Mouse (Mus musculus): Measurements from ENCODE around the gene Upf1.

The Upf1 gene

GRCm38 (mm10) chr8:70353194-70353817, at the start of gene Upf1:
Gene Upf1 (minus strand): TSS chr8:70353278.
- DNase-seq (ENCODE audit: low read depth, low spot score): peak; percentile 100

- DNase-seq (ENCODE audit: low read depth, low spot score): no peak
Observed at GRCm38 (mm10) chr8:70397611-70398563, 44.8 kb upstream of the Upf1 start.

- DNase-seq (ENCODE audit: low read depth, low spot score): no peak
Observed at GRCm38 (mm10) chr8:70396184-70396583, 43.1 kb upstream of the Upf1 start.

- DNase-seq (ENCODE audit: low read depth, low spot score): no peak
Observed at GRCm38 (mm10) chr8:70395649-70396048, 42.6 kb upstream of the Upf1 start.

GRCm38 (mm10) chr8:70394269-70394998, 41.4 kb upstream of the Upf1 start:
- DNase-seq (ENCODE audit: low read depth, low spot score): no peak

- no peak for DNase-seq (ENCODE audit: low read depth, low spot score)
Observed at GRCm38 (mm10) chr8:70393087-70393486, 40.0 kb upstream of the Upf1 start.

- no peak for DNase-seq (ENCODE audit: low read depth, low spot score)
Observed at GRCm38 (mm10) chr8:70389678-70390077, 36.6 kb upstream of the Upf1 start.

GRCm38 (mm10) chr8:70383287-70383686, 30.2 kb upstream of the Upf1 start:
- DNase-seq (ENCODE audit: low read depth, low spot score): peak; percentile 74

- DNase-seq (ENCODE audit: low read depth, low spot score): no peak
Observed at GRCm38 (mm10) chr8:70380069-70380468, 27.0 kb upstream of the Upf1 start.

GRCm38 (mm10) chr8:70377049-70377448, 24.0 kb upstream of the Upf1 start:
- peak; percentile 24 for DNase-seq (ENCODE audit: low read depth, low spot score)

- DNase-seq (ENCODE audit: low read depth, low spot score): peak; percentile 51
Observed at GRCm38 (mm10) chr8:70376275-70376741, 23.2 kb upstream of the Upf1 start.

GRCm38 (mm10) chr8:70375212-70375859, 22.3 kb upstream of the Upf1 start:
- peak; percentile 43 for DNase-seq (ENCODE audit: low read depth, low spot score)

GRCm38 (mm10) chr8:70374318-70374927, 21.3 kb upstream of the Upf1 start:
- peak; percentile 66 for DNase-seq (ENCODE audit: low read depth, low spot score)

- no peak for DNase-seq (ENCODE audit: low read depth, low spot score)
Observed at GRCm38 (mm10) chr8:70373397-70374317, 20.6 kb upstream of the Upf1 start, which contains the start of gene Comp. Gene Comp (plus strand): TSS chr8:70373558.

- DNase-seq (ENCODE audit: low read depth, low spot score): no peak
Observed at GRCm38 (mm10) chr8:70371951-70372350, 18.9 kb upstream of the Upf1 start.

- DNase-seq (ENCODE audit: low read depth, low spot score): no peak
Observed at GRCm38 (mm10) chr8:70370476-70370875, 17.4 kb upstream of the Upf1 start.

GRCm38 (mm10) chr8:70366588-70366987, 13.5 kb upstream of the Upf1 start:
- DNase-seq (ENCODE audit: low read depth, low spot score): no peak

GRCm38 (mm10) chr8:70364066-70364465, 11.0 kb upstream of the Upf1 start:
- no peak for DNase-seq (ENCODE audit: low read depth, low spot score)

- no peak for DNase-seq (ENCODE audit: low read depth, low spot score)
Observed at GRCm38 (mm10) chr8:70361484-70362032, 8.5 kb upstream of the Upf1 start.

GRCm38 (mm10) chr8:70360769-70361168, 7.7 kb upstream of the Upf1 start:
- DNase-seq (ENCODE audit: low read depth, low spot score): peak; percentile 56
